Mouse (Mus musculus): ENCODE results near the gene Mapk8ip1.

DNA sequence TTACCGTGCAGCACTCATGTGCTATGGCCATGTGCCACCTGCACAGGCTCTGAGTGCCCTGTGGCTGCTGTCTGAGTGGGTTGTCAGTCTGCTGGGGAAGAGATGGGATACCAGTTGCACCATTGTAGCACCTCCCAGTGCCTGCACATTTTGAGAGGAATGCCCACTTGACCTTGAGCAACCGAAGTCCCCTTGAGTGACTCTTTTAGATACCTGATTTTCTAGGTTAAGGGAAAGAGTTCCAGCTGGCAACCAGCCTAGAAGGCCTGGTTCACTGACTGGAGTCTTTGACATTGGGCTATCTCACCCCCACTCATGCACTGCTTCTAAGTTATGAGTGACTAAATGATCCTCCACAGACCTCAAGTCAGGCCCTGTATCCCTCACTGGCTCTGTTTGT lies 41.8 kb downstream of the Mapk8ip1 start:
- no peak for TF ChIP-seq TAL1 (IDR thresholded peaks at IDR 0.05; ENCODE audit: low read length)
- no peak for TF ChIP-seq GATA1 (IDR thresholded peaks at IDR 0.05; ENCODE audit: low read length)
